Mouse (Mus musculus) gastrocnemius, adult 8-10 months (tissue): Measurements from ENCODE around the gene Ppp1r12a. TPM values are rescaled to one million over a fixed set of nuclear protein-coding genes. Genes with fewer than 3 reads are reported as not detected.

Source experiments
- DNase-seq, 2 experiments: peaks; one replicate each; pipeline ENCODE4 v3.0.0; 2022; ENCODE audit warnings: low spot score in 2 of 2
- total RNA-seq, 4 experiments: library from RNA; stranded (reverse); gene quantifications; 2 replicates each; pipeline ENCODE4 v1.2.4; 2022

Gene Ppp1r12a
- total RNA-seq, 4 experiments from 2014 or later: 15.2 to 21.5 (median 20.8) TPM

- DNase-seq: peak in 1 of 2 experiments; percentile 6
Measured at GRCm38 (mm10) chr10:108332571-108333541, 170.9 kb downstream of the Ppp1r12a start.

- DNase-seq: no peak
Measured at GRCm38 (mm10) chr10:108333642-108334041, 171.6 kb downstream of the Ppp1r12a start.

Other genes starting within 250 kb of the Ppp1r12a start
- 1 to 10 TPM in 1 of 4 experiments, under 1 TPM in 3; 0.46 to 1.3 (median 0.47) TPM for gene Pawr, start 169.9 kb downstream of the Ppp1r12a start, total RNA-seq